Mouse (Mus musculus) midbrain, embryonic 15.5 days (tissue): ENCODE results near the gene C130032M10Rik. TPM values are rescaled to one million over a fixed set of nuclear protein-coding genes. Genes with fewer than 3 reads are reported as not detected.
"Not testable (repeated sequence)": the region's sequence is repeated elsewhere in the genome, so short reads cannot be mapped to it uniquely, and the experiment has no call there.

Experiments
- ATAC-seq: fragments of 200-750 bp; cut with Nextera tagmentation; replicated peaks from 2 replicates; pipeline ENCODE4 v1.8.0; 2017; ENCODE audit warnings: moderate TSS enrichment
- H3K27ac ChIP-seq: fragments of 300-500 bp; sonication (generic); 2 replicates; pipeline ENCODE4 v1.5.1; 2015; ENCODE audit warnings: mild to moderate bottlenecking, inconsistent platforms
- H3K27me3 ChIP-seq: fragments of 300-500 bp; sonication (generic); replicated peaks from 2 replicates; pipeline ENCODE4 v1.6.1; 2015; ENCODE audit warnings: inconsistent platforms
- H3K36me3 ChIP-seq: fragments of 300-500 bp; sonication (generic); replicated peaks from 2 replicates; pipeline ENCODE4 v1.6.1; 2015; ENCODE audit warnings: inconsistent platforms
- H3K4me1 ChIP-seq: fragments of 300-500 bp; sonication (generic); 2 replicates; pipeline ENCODE4 v1.6.1; 2015; ENCODE audit warnings: inconsistent platforms
- H3K4me2 ChIP-seq: fragments of 300-500 bp; sonication (generic); 2 replicates; pipeline ENCODE4 v1.6.1; 2015; ENCODE audit warnings: inconsistent platforms, mild to moderate bottlenecking, moderate library complexity
- H3K4me3 ChIP-seq: fragments of 300-500 bp; sonication (generic); 2 replicates; pipeline ENCODE4 v1.5.1; 2015; ENCODE audit warnings: mild to moderate bottlenecking, inconsistent platforms
- H3K9ac ChIP-seq: fragments of 300-500 bp; sonication (generic); 2 replicates; pipeline ENCODE4 v1.6.1; 2015; ENCODE audit warnings: mild to moderate bottlenecking, inconsistent platforms
- H3K9me3 ChIP-seq: fragments of 300-500 bp; sonication (generic); 2 replicates; pipeline ENCODE4 v1.6.1; 2016; ENCODE audit warnings: inconsistent platforms
- WGBS: fragments of 180-500 bp; shearing (Covaris S2); methylation state at CpG from one replicate; pipeline ENCODE4 v1.1.7; 2015; ENCODE audit warnings: mixed read lengths; 5-methylcytosine and 5-hydroxymethylcytosine counted together
- polyA plus RNA-seq: library from polyadenylated mRNA; unstranded; fragments of >200 nt; fragmentation: Nextera tagmentation; extraction: Ambion mirVana; gene quantifications from 2 replicates; pipeline ENCODE4 v1.2.1, GENCODE M21; 2015

Gene C130032M10Rik
- polyA plus RNA-seq, 1 experiment from 2014 or later, result not detected

GRCm38 (mm10) chr9:114499783-114500515 is 15.5 kb upstream of the C130032M10Rik start:
- Histone ChIP-seq H3K4me1 (no peaks in the 10 kb centered on the region), H3K9me3 (no peaks in the 10 kb centered on the region), H3K9ac (no peak overlapping the region), H3K36me3 (no peaks in the 10 kb centered on the region), H3K4me3 (no peak overlapping the region), H3K27ac (no peak overlapping the region), H3K4me2 (no peak overlapping the region), H3K27me3 (0 out of 2 replicates have a peak, but pooled peaks cover 4% of the 10 kb centered on the region)
- ATAC-seq, result no peak
- 27% methylated on average over 15 of the region's 15 CpGs for WGBS

- H3K9ac ChIP-seq, result no peak overlapping the region
- H3K27me3 ChIP-seq, result 0 out of 2 replicates have a peak, but pooled peaks cover 4% of the 10 kb centered on the region
- no peaks in the 10 kb centered on the region for H3K4me1 ChIP-seq
- no peak overlapping the region for H3K4me3 ChIP-seq
- no peak for ATAC-seq
- no peaks in the 10 kb centered on the region for H3K9me3 ChIP-seq
- WGBS, result 94% methylated on average over 7 of the region's 7 CpGs
- no peaks in the 10 kb centered on the region for H3K36me3 ChIP-seq
- no peak overlapping the region for H3K4me2 ChIP-seq
- H3K27ac ChIP-seq, result no peak overlapping the region
Measured at GRCm38 (mm10) chr9:114501111-114501510, 14.4 kb upstream of the C130032M10Rik start.

GRCm38 (mm10) chr9:114501913-114502312 is 13.6 kb upstream of the C130032M10Rik start:
- Histone ChIP-seq H3K4me2 (no peak overlapping the region), H3K4me1 (no peaks in the 10 kb centered on the region), H3K27ac (no peak overlapping the region), H3K9me3 (no peaks in the 10 kb centered on the region), H3K36me3 (no peaks in the 10 kb centered on the region), H3K27me3 (0 out of 2 replicates have a peak, but pooled peaks cover 4% of the 10 kb centered on the region), H3K4me3 (no peak overlapping the region), H3K9ac (no peak overlapping the region)
- ATAC-seq, result no peak
- 96% methylated on average over 11 of the region's 11 CpGs for WGBS

- Histone ChIP-seq H3K4me3 (no peak overlapping the region), H3K36me3 (no peaks in the 10 kb centered on the region), H3K9me3 (no peaks in the 10 kb centered on the region), H3K4me2 (no peak overlapping the region), H3K27me3 (0 out of 2 replicates have a peak, but pooled peaks cover 4% of the 10 kb centered on the region), H3K4me1 (no peaks in the 10 kb centered on the region), H3K9ac (no peak overlapping the region), H3K27ac (no peak overlapping the region)
- WGBS, result 72% methylated on average over 15 of the region's 15 CpGs
- no peak for ATAC-seq
Measured at GRCm38 (mm10) chr9:114502711-114503427, 12.6 kb upstream of the C130032M10Rik start.

- H3K4me3 ChIP-seq, result no peak within 1 kb of the TSS
- 90% methylated on average over 9 of the region's 9 CpGs for WGBS
- ATAC-seq, result no peak
Measured at GRCm38 (mm10) chr9:114504816-114505215, 10.7 kb upstream of the C130032M10Rik start, which contains the start of gene Ccr4. Gene Ccr4 (minus strand): TSS chr9:114504916.

GRCm38 (mm10) chr9:114506564-114506963 is 8.9 kb upstream of the C130032M10Rik start:
- Histone ChIP-seq H3K27me3 (no peaks in the 10 kb centered on the region), H3K27ac (no peak overlapping the region), H3K4me3 (no peak overlapping the region), H3K9me3 (no peaks in the 10 kb centered on the region), H3K4me2 (no peak overlapping the region), H3K9ac (no peak overlapping the region), H3K4me1 (no peaks in the 10 kb centered on the region), H3K36me3 (no peaks in the 10 kb centered on the region)
- ATAC-seq, result no peak
- WGBS, result 87% methylated on average over 4 of the region's 4 CpGs

More at GRCm38 (mm10) chr9:114504816-114505215, 10.7 kb upstream of the C130032M10Rik start, which contains the start of gene Ccr4:
- Histone ChIP-seq H3K27ac (no peak within 1 kb of the TSS), H3K9me3 (no peaks in the 10 kb centered on the region), H3K4me1 (no peaks in the 10 kb centered on the region), H3K27me3 (0 out of 2 replicates have a peak, but pooled peaks cover 3% of the 10 kb centered on the region), H3K4me2 (no peak within 1 kb of the TSS), H3K36me3 (no peaks in the 10 kb centered on the region), H3K9ac (no peak within 1 kb of the TSS)

- Histone ChIP-seq H3K4me3 (no peak overlapping the region), H3K27ac (no peak overlapping the region), H3K9me3 (no peaks in the 10 kb centered on the region), H3K4me1 (no peaks in the 10 kb centered on the region), H3K4me2 (no peak overlapping the region), H3K9ac (no peak overlapping the region), H3K27me3 (no peaks in the 10 kb centered on the region), H3K36me3 (no peaks in the 10 kb centered on the region)
- WGBS, result 92% methylated on average over 9 of the region's 9 CpGs
- no peak for ATAC-seq
Measured at GRCm38 (mm10) chr9:114507421-114507820, 8.1 kb upstream of the C130032M10Rik start.

GRCm38 (mm10) chr9:114509785-114510184 is 5.7 kb upstream of the C130032M10Rik start:
- 95% methylated on average over 9 of the region's 9 CpGs for WGBS
- no peak overlapping the region for H3K9ac ChIP-seq
- H3K36me3 ChIP-seq, result no peaks in the 10 kb centered on the region
- peaks cover 10% of the 10 kb centered on the region; the same call in 1 of the 2 replicates for H3K9me3 ChIP-seq
- no peaks in the 10 kb centered on the region for H3K27me3 ChIP-seq
- H3K27ac ChIP-seq, result no peak overlapping the region
- ATAC-seq, result no peak
- H3K4me2 ChIP-seq, result no peak overlapping the region
- H3K4me1 ChIP-seq, result no peaks in the 10 kb centered on the region
- H3K4me3 ChIP-seq, result no peak overlapping the region

- no peak overlapping the region for H3K9ac ChIP-seq
- whole genome bisulfite sequencing, result 97% methylated on average over 21 of the region's 21 CpGs
- no peaks in the 10 kb centered on the region for H3K36me3 ChIP-seq
- peaks cover 10% of the 10 kb centered on the region; the same call in 1 of the 2 replicates for H3K9me3 ChIP-seq
- no peaks in the 10 kb centered on the region for H3K4me1 ChIP-seq
- ATAC-seq, result no peak
- H3K27me3 ChIP-seq, result no peaks in the 10 kb centered on the region
- H3K4me3 ChIP-seq, result no peak overlapping the region
- no peak overlapping the region for H3K27ac ChIP-seq
- no peak overlapping the region for H3K4me2 ChIP-seq
Measured at GRCm38 (mm10) chr9:114512831-114513230, 2.7 kb upstream of the C130032M10Rik start.

GRCm38 (mm10) chr9:114517924-114518497 is 2.5 kb downstream of the C130032M10Rik start:
- Histone ChIP-seq H3K4me1 (no peaks in the 10 kb centered on the region), H3K4me2 (no peak overlapping the region), H3K27ac (no peak overlapping the region), H3K9ac (no peak overlapping the region), H3K9me3 (0 out of 2 replicates have a peak, but pooled peaks cover 7% of the 10 kb centered on the region), H3K27me3 (no peaks in the 10 kb centered on the region), H3K4me3 (no peak overlapping the region), H3K36me3 (no peaks in the 10 kb centered on the region)
- 77% methylated on average over 13 of the region's 13 CpGs for WGBS
- no peak for ATAC-seq

GRCm38 (mm10) chr9:114518812-114519477 is 3.4 kb downstream of the C130032M10Rik start:
- H3K4me3 ChIP-seq, result no peak overlapping the region
- no peak overlapping the region for H3K27ac ChIP-seq
- no peaks in the 10 kb centered on the region for H3K9me3 ChIP-seq
- no peaks in the 10 kb centered on the region for H3K4me1 ChIP-seq
- WGBS, result 65% methylated on average over 9 of the region's 9 CpGs
- ATAC-seq, result no peak
- H3K27me3 ChIP-seq, result no peaks in the 10 kb centered on the region
- no peaks in the 10 kb centered on the region for H3K36me3 ChIP-seq
- H3K9ac ChIP-seq, result no peak overlapping the region
- no peak overlapping the region for H3K4me2 ChIP-seq

- not testable (repeated sequence) for H3K9ac ChIP-seq, H3K4me3 ChIP-seq, H3K4me1 ChIP-seq, ATAC-seq, H3K27me3 ChIP-seq, H3K9me3 ChIP-seq, H3K36me3 ChIP-seq, H3K4me2 ChIP-seq, H3K27ac ChIP-seq
- WGBS, result 80% methylated on average over 4 of the region's 4 CpGs
Measured at GRCm38 (mm10) chr9:114520529-114520928, 5.0 kb downstream of the C130032M10Rik start.
